Mouse (Mus musculus): Measurements from ENCODE around the gene Gm13698.
"Not testable (repeated sequence)": the region's sequence is repeated elsewhere in the genome, so short reads cannot be mapped to it uniquely, and the experiment has no call there.

Gene Gm13698

DNA sequence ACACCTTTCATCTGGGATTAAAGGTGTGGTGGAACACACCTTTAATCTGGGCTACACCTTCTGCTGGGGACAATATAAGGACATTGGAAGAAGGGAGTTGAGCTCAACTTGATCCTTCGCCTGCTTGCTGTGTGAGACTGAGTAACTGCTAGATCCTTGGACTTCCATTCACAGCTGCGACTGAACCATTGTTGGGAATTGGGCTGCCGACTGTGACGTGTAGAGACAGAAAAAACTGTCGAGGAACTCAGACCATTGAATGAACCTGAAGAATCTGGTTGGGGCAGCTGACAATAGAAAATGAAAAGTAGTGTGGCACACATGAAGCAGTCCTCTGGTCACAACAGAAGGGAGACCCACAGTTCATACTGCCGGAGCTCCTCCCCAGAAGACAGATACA, at the start of gene Gm13698:
TSS of gene Gm13698 (plus strand) at position 301 of the 400 bp plus-strand sequence.
- in situ Hi-C loops (cut with MboI; ENCODE audit: unreplicated experiment in 2 of 2): not testable (repeated sequence)

DNA sequence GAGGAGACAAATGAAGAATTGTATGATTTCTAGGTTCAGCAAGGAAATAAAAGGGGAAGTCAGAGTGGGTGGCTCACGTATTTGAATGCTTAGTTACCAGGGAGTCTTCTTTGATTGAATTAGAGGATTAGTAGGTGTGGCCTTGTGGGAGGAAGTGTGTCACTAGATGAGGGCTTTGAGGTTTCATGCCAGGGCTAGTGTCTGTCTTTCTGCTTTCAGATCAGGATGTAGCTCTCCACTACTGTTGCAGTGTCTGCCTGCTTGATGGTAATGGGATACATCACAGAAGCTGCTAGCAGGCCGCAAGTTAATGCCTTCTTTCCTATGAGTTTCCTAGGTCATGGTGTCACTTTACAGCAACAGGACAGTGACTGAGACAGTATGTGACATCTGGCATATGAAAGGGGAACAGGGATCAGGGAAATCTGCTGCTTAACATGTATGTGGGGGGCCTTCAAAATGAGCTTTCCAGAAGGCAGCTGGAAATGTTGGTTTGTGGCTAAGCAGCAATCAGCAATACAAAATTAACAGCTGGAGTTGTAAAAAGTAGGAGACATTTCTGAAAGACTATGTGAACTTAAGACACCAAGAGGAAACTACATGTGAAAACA, 25.9 kb upstream of the Gm13698 start:
- in situ Hi-C loops (cut with MboI; ENCODE audit: unreplicated experiment in 2 of 2): no loop called here

GRCm38 (mm10) chr2:83940931-83941361, 14.5 kb upstream of the Gm13698 start, which contains the start of gene Zswim2:
Gene Zswim2, minus strand, starts transcription at chr2:83941228.
- in situ Hi-C loops (cut with MboI; ENCODE audit: unreplicated experiment in 2 of 2): no loop called here

DNA sequence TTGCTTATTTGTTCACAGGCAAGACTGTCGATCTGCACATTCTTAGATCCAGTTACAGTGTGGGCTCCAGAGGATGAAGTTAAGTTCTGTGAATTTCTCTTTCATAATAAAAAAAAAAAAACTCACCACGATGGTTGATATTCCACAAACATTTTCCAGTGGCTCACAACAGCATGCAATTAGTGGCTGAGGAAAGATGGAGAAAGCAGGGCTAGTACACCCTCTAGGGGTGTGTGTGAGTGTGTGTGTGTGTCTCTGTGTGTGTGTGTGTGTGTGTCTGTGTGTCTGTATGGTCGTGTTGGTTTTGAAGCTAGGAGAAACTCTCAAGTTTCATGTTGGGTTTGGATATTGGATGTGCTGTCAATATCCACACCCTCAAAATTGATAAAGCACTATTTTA, 14.1 kb upstream of the Gm13698 start:
- in situ Hi-C loops (cut with MboI; ENCODE audit: unreplicated experiment in 2 of 2): no loop called here

DNA sequence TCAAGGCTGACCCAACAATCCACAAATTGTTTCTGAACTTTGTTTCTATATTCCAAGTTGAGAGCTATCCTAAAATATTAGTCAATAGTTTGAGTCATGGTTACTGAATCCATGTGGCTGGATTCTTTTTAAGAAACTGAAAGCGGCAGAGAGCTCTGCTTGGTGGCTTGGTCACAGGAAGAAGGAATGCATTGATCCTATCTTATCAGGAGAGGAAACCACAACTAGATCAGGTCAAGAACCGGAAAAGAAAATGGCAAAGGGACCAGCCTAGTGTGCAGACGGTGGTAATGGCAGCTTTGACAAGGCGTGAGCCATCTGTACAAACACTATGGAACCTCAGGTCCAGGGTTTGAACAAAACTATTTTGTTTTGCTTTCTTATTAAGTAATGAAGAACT, 13.7 kb upstream of the Gm13698 start:
- in situ Hi-C loops (cut with MboI; ENCODE audit: unreplicated experiment in 2 of 2): no loop called here

DNA sequence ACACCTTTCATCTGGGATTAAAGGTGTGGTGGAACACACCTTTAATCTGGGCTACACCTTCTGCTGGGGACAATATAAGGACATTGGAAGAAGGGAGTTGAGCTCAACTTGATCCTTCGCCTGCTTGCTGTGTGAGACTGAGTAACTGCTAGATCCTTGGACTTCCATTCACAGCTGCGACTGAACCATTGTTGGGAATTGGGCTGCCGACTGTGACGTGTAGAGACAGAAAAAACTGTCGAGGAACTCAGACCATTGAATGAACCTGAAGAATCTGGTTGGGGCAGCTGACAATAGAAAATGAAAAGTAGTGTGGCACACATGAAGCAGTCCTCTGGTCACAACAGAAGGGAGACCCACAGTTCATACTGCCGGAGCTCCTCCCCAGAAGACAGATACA, 5.7 kb downstream of the Gm13698 start, which contains the start of gene Gm13693:
TSS of gene Gm13693 (plus strand) at position 301 of the 400 bp plus-strand sequence.
- in situ Hi-C loops (cut with MboI; ENCODE audit: unreplicated experiment in 2 of 2): not testable (repeated sequence)

DNA sequence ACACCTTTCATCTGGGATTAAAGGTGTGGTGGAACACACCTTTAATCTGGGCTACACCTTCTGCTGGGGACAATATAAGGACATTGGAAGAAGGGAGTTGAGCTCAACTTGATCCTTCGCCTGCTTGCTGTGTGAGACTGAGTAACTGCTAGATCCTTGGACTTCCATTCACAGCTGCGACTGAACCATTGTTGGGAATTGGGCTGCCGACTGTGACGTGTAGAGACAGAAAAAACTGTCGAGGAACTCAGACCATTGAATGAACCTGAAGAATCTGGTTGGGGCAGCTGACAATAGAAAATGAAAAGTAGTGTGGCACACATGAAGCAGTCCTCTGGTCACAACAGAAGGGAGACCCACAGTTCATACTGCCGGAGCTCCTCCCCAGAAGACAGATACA, 11.5 kb downstream of the Gm13698 start, which contains the start of gene Gm13695:
TSS of gene Gm13695 (plus strand) at position 301 of the 400 bp plus-strand sequence.
- in situ Hi-C loops (cut with MboI; ENCODE audit: unreplicated experiment in 2 of 2): not testable (repeated sequence)

DNA sequence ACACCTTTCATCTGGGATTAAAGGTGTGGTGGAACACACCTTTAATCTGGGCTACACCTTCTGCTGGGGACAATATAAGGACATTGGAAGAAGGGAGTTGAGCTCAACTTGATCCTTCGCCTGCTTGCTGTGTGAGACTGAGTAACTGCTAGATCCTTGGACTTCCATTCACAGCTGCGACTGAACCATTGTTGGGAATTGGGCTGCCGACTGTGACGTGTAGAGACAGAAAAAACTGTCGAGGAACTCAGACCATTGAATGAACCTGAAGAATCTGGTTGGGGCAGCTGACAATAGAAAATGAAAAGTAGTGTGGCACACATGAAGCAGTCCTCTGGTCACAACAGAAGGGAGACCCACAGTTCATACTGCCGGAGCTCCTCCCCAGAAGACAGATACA, 17.3 kb downstream of the Gm13698 start, which contains the start of gene Gm13696:
TSS of gene Gm13696 (plus strand) at position 301 of the 400 bp plus-strand sequence.
- in situ Hi-C loops (cut with MboI; ENCODE audit: unreplicated experiment in 2 of 2): not testable (repeated sequence)

DNA sequence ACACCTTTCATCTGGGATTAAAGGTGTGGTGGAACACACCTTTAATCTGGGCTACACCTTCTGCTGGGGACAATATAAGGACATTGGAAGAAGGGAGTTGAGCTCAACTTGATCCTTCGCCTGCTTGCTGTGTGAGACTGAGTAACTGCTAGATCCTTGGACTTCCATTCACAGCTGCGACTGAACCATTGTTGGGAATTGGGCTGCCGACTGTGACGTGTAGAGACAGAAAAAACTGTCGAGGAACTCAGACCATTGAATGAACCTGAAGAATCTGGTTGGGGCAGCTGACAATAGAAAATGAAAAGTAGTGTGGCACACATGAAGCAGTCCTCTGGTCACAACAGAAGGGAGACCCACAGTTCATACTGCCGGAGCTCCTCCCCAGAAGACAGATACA, 23.1 kb downstream of the Gm13698 start, which contains the start of gene Gm13694:
TSS of gene Gm13694 (plus strand) at position 301 of the 400 bp plus-strand sequence.
- in situ Hi-C loops (cut with MboI; ENCODE audit: unreplicated experiment in 2 of 2): not testable (repeated sequence)

GRCm38 (mm10) chr2:83984443-83984842, 28.9 kb downstream of the Gm13698 start, which contains the start of gene Gm13697:
Gene Gm13697, plus strand, starts transcription at chr2:83984743.
- in situ Hi-C loops (cut with MboI; ENCODE audit: unreplicated experiment in 2 of 2): not testable (repeated sequence)

- in situ Hi-C loops (cut with MboI; ENCODE audit: unreplicated experiment in 2 of 2): not testable (repeated sequence)
Measured at GRCm38 (mm10) chr2:83990253-83990652, 34.8 kb downstream of the Gm13698 start, which contains the start of gene Gm13691. Gene Gm13691, plus strand, starts transcription at chr2:83990553.

- in situ Hi-C loops (cut with MboI; ENCODE audit: unreplicated experiment in 2 of 2): not testable (repeated sequence)
Measured at GRCm38 (mm10) chr2:83993639-83994255, 38.3 kb downstream of the Gm13698 start.

GRCm38 (mm10) chr2:83994526-83994925, 39.0 kb downstream of the Gm13698 start:
- in situ Hi-C loops (cut with MboI; ENCODE audit: unreplicated experiment in 2 of 2): not testable (repeated sequence)
